Mouse (Mus musculus) MEL (cell line): Measurements from ENCODE around the gene Eif5b. TPM values are rescaled to one million over a fixed set of nuclear protein-coding genes. Genes with fewer than 3 reads are reported as not detected.

ENCODE experiments used
- DNase-seq: peaks from one replicate; pipeline ENCODE4 v3.0.0; 2011; ENCODE audit warnings: low read depth, low spot score
- H3K27ac ChIP-seq: 2 replicates; pipeline ENCODE4 v1.5.1; 2012; ENCODE audit warnings: low read depth, mild to moderate bottlenecking, control low read depth, low read length, moderate library complexity; ENCODE audit not compliant: control insufficient read depth
- H3K27me3 ChIP-seq, 2 experiments: fragments of 150-350 bp in 1 of 2; sonication (generic) in 1 of 2; 2 replicates each; pipeline ENCODE4 v1.6.1; 2012; ENCODE audit warnings: low read length in 2 of 2, mild to moderate bottlenecking in 2 of 2, improper control_type of control experiment in 1 of 2, moderate library complexity in 1 of 2; ENCODE audit not compliant: insufficient read depth in 2 of 2, control insufficient read depth in 1 of 2
- H3K36me3 ChIP-seq, 2 experiments: 2 replicates each; pipeline ENCODE4 v1.6.1; 2012 to 2014; ENCODE audit warnings: low read length in 2 of 2, improper control_type of control experiment in 1 of 2, inconsistent platforms in 1 of 2, mild to moderate bottlenecking in 1 of 2; ENCODE audit not compliant: insufficient read depth in 2 of 2, control insufficient read depth in 1 of 2
- H3K4me1 ChIP-seq, 2 experiments: fragments of 150-350 bp in 1 of 2; sonication (generic) in 1 of 2; 2 replicates each; pipeline ENCODE4 v1.6.1; 2012; ENCODE audit warnings: low read length in 2 of 2, improper control_type of control experiment in 1 of 2, mild to moderate bottlenecking in 1 of 2; ENCODE audit not compliant: insufficient read depth in 2 of 2, control insufficient read depth in 1 of 2
- H3K4me3 ChIP-seq, 2 experiments: fragments of 150-350 bp in 1 of 2; sonication (generic) in 1 of 2; 2 replicates each; pipeline ENCODE4 v1.5.1; 2012; ENCODE audit warnings: low read depth in 2 of 2, low read length in 2 of 2, mild to moderate bottlenecking in 2 of 2, moderate library complexity in 2 of 2, control low read depth in 1 of 2, improper control_type of control experiment in 1 of 2; ENCODE audit not compliant: control insufficient read depth in 1 of 2, insufficient read depth in 1 of 2
- H3K79me2 ChIP-seq: 2 replicates; pipeline ENCODE4 v1.6.1; 2012; ENCODE audit warnings: mild to moderate bottlenecking, low read length, moderate library complexity; ENCODE audit not compliant: control insufficient read depth, poor library complexity, insufficient read depth
- H3K9ac ChIP-seq: 2 replicates; pipeline ENCODE4 v1.6.1; 2012; ENCODE audit warnings: low read depth, mild to moderate bottlenecking, control low read depth, low read length, moderate library complexity; ENCODE audit not compliant: control insufficient read depth, poor library complexity, severe bottlenecking
- H3K9me3 ChIP-seq: fragments of 150-350 bp; sonication (generic); replicated peaks from 2 replicates; pipeline ENCODE4 v1.6.1; 2012; ENCODE audit warnings: mild to moderate bottlenecking, low read length, improper control_type of control experiment, moderate library complexity; ENCODE audit not compliant: insufficient read depth
- BHLHE40 ChIP-seq: IDR thresholded peaks from 2 replicates; pipeline ENCODE4 v1.6.1; 2012; ENCODE audit warnings: low read depth, mild to moderate bottlenecking, inconsistent platforms, low read length, improper control_type of control experiment, borderline replicate concordance
- CHD2 ChIP-seq: IDR thresholded peaks from 2 replicates; pipeline ENCODE4 v1.6.1; 2011; ENCODE audit warnings: low read length, improper control_type of control experiment
- CTCF ChIP-seq, 3 experiments: IDR thresholded peaks in 2 of 3; conservative IDR thresholded peaks in 1 of 3; 2 replicates each; pipeline ENCODE4 v1.5.1; 2011 to 2012; ENCODE audit warnings: low read length in 3 of 3, low read depth in 2 of 3, mild to moderate bottlenecking in 2 of 3, improper control_type of control experiment in 1 of 3, inconsistent platforms in 1 of 3, mixed read lengths in 1 of 3, moderate library complexity in 1 of 3; ENCODE audit not compliant: control insufficient read depth in 1 of 3, insufficient read depth in 1 of 3, poor library complexity in 1 of 3, severe bottlenecking in 1 of 3
- E2F4 ChIP-seq: IDR thresholded peaks from 2 replicates; pipeline ENCODE4 v1.6.1; 2011; ENCODE audit warnings: low read depth, low read length, improper control_type of control experiment, borderline replicate concordance
- EP300 ChIP-seq, 2 experiments: IDR thresholded peaks; 2 replicates each; pipeline ENCODE4 v1.6.1; 2011; ENCODE audit warnings: improper control_type of control experiment in 2 of 2, low read length in 2 of 2, low read depth in 1 of 2, mild to moderate bottlenecking in 1 of 2
- ETS1 ChIP-seq: IDR thresholded peaks from 2 replicates; pipeline ENCODE4 v1.6.1; 2012; ENCODE audit warnings: low read depth, mild to moderate bottlenecking, inconsistent platforms, low read length, improper control_type of control experiment, moderate library complexity
- GATA1 ChIP-seq: IDR thresholded peaks from 2 replicates; pipeline ENCODE4 v1.6.1; 2011; ENCODE audit warnings: low read depth, low read length, improper control_type of control experiment
- HCFC1 ChIP-seq: IDR thresholded peaks from 2 replicates; pipeline ENCODE4 v1.6.1; 2012; ENCODE audit warnings: low read depth, mild to moderate bottlenecking, inconsistent platforms, low read length, improper control_type of control experiment, moderate library complexity
- KAT2A ChIP-seq: conservative IDR thresholded peaks from 2 replicates; pipeline ENCODE4 v1.6.1; 2012; ENCODE audit warnings: low read depth, low read length, improper control_type of control experiment, inconsistent platforms
- MEF2A ChIP-seq: IDR thresholded peaks from 2 replicates; pipeline ENCODE4 v1.6.1; 2014; ENCODE audit warnings: low read depth, mild to moderate bottlenecking, inconsistent platforms, low read length, improper control_type of control experiment; ENCODE audit not compliant: poor library complexity, insufficient replicate concordance, severe bottlenecking; ENCODE audit errors: extremely low read depth
- MXI1 ChIP-seq: IDR thresholded peaks from 2 replicates; pipeline ENCODE4 v1.6.1; 2011; ENCODE audit warnings: mild to moderate bottlenecking, low read depth, low read length, improper control_type of control experiment
- MYB ChIP-seq: IDR thresholded peaks from 2 replicates; pipeline ENCODE4 v1.6.1; 2011; ENCODE audit warnings: mild to moderate bottlenecking, low read depth, low read length, improper control_type of control experiment
- NRF1 ChIP-seq: IDR thresholded peaks from 2 replicates; pipeline ENCODE4 v1.6.1; 2014; ENCODE audit warnings: low read depth, mild to moderate bottlenecking, inconsistent platforms, low read length, improper control_type of control experiment, moderate library complexity; ENCODE audit not compliant: poor library complexity, insufficient read depth, severe bottlenecking
- POLR2A ChIP-seq, 2 experiments: IDR thresholded peaks; 2 replicates each; pipeline ENCODE4 v1.6.1; 2011 to 2012; ENCODE audit warnings: low read length in 2 of 2, mild to moderate bottlenecking in 2 of 2, control low read depth in 1 of 2, improper control_type of control experiment in 1 of 2, low read depth in 1 of 2, moderate library complexity in 1 of 2; ENCODE audit not compliant: control insufficient read depth in 1 of 2, insufficient read depth in 1 of 2, poor library complexity in 1 of 2
- RAD21 ChIP-seq: IDR thresholded peaks from 2 replicates; pipeline ENCODE4 v1.6.1; 2011; ENCODE audit warnings: mild to moderate bottlenecking, low read depth, low read length, improper control_type of control experiment
- RCOR1 ChIP-seq: IDR thresholded peaks from 2 replicates; pipeline ENCODE4 v1.6.1; 2012; ENCODE audit warnings: low read depth, mild to moderate bottlenecking, inconsistent platforms, low read length, improper control_type of control experiment
- SMC3 ChIP-seq: IDR thresholded peaks from 2 replicates; pipeline ENCODE4 v1.6.1; 2011; ENCODE audit warnings: low read depth, low read length, improper control_type of control experiment
- TAL1 ChIP-seq: IDR thresholded peaks from 2 replicates; pipeline ENCODE4 v1.6.1; 2012; ENCODE audit warnings: mild to moderate bottlenecking, inconsistent platforms, low read length, moderate library complexity, mixed read lengths
- USF1 ChIP-seq: IDR thresholded peaks from 2 replicates; pipeline ENCODE4 v1.6.1; 2014; ENCODE audit warnings: low read depth, mild to moderate bottlenecking, inconsistent platforms, low read length, improper control_type of control experiment, moderate library complexity
- USF2 ChIP-seq, 2 experiments: IDR thresholded peaks; 2 replicates each; pipeline ENCODE4 v1.6.1; 2011 to 2012; ENCODE audit warnings: improper control_type of control experiment in 2 of 2, low read length in 2 of 2, borderline replicate concordance in 1 of 2, inconsistent platforms in 1 of 2, low read depth in 1 of 2, mild to moderate bottlenecking in 1 of 2; ENCODE audit not compliant: insufficient read depth in 1 of 2
- ZMIZ1 ChIP-seq: IDR thresholded peaks from 2 replicates; pipeline ENCODE4 v1.6.1; 2012; ENCODE audit warnings: low read depth, mild to moderate bottlenecking, inconsistent platforms, low read length, improper control_type of control experiment, moderate library complexity
- ZNF384 ChIP-seq: IDR thresholded peaks from 2 replicates; pipeline ENCODE4 v1.6.1; 2012; ENCODE audit warnings: low read depth, mild to moderate bottlenecking, inconsistent platforms, low read length, improper control_type of control experiment
- polyA plus RNA-seq, 2 experiments: library from polyadenylated mRNA; stranded (reverse) in 1 of 2; unstranded in 1 of 2; fragments of >175 nt in 1 of 2; fragments of >200 nt in 1 of 2; gene quantifications; 2 replicates each; pipeline versions ENCODE4 v1.2.1 to v1.2.4; 2012; ENCODE audit warnings: low replicate concordance in 2 of 2, low read depth in 1 of 2; ENCODE audit not compliant: insufficient read length in 2 of 2, insufficient read depth in 1 of 2, missing spikeins in 1 of 2
- total RNA-seq: library from RNA; depleted of rRNA; stranded (reverse); fragments of 300-350 nt; gene quantifications from 2 replicates; pipeline ENCODE4 v1.2.3, GENCODE M21; 2012

Eif5b gene
- total and polyA plus RNA-seq, 3 experiments: 24.2 to 186 (median 67.2) TPM

GRCm38 (mm10) chr1:38037375-38037774 lies 39.6 kb downstream of the Eif5b start:
- peaks cover 0 to 41% of the 10 kb centered on the region in 2 experiments; a peak in 2 of 4 replicates for H3K36me3 ChIP-seq
- H3K79me2 ChIP-seq: no peaks in the 10 kb centered on the region
- no peak overlapping the region for H3K27ac ChIP-seq
- no peaks in the 10 kb centered on the region for H3K27me3 ChIP-seq
- no peak for TF ChIP-seq ZMIZ1
- no peak for TF ChIP-seq MEF2A
- TF ChIP-seq MYB: no peak
- no peak for TF ChIP-seq ETS1
- no peak for TF ChIP-seq NRF1
- no peak for TF ChIP-seq BHLHE40
- TF ChIP-seq CHD2: no peak
- no peak for TF ChIP-seq CTCF (IDR thresholded peaks at IDR 0.05 in 2 of 3, conservative IDR thresholded peaks at IDR 0.05 in 1 of 3; ENCODE audit: control insufficient read depth in 1 of 3, insufficient read depth in 1 of 3, low read depth in 2 of 3, low read length in 3 of 3, poor library complexity in 1 of 3, severe bottlenecking in 1 of 3)
- H3K9ac ChIP-seq: no peak overlapping the region
- H3K4me1 ChIP-seq: no peaks in the 10 kb centered on the region
- no peak for DNase-seq
- H3K9me3 ChIP-seq: no peaks in the 10 kb centered on the region
- H3K4me3 ChIP-seq: no peak overlapping the region

- TF ChIP-seq POLR2A (IDR thresholded peaks at IDR 0.05; ENCODE audit: control insufficient read depth in 1 of 2, insufficient read depth in 1 of 2, low read depth in 1 of 2, low read length in 2 of 2, poor library complexity in 1 of 2) (no peak), RCOR1 (no peak)
- Histone ChIP-seq H3K27ac (no peak overlapping the region), H3K9me3 (no peaks in the 10 kb centered on the region), H3K4me1 (no peaks in the 10 kb centered on the region), H3K9ac (no peak overlapping the region), H3K27me3 (no peaks in the 10 kb centered on the region), H3K79me2 (no peaks in the 10 kb centered on the region), H3K4me3 (no peak overlapping the region), H3K36me3 (peaks cover 0 to 40% of the 10 kb centered on the region in 2 experiments; a peak in 3 of 4 replicates)
- no peak for DNase-seq
Observed at GRCm38 (mm10) chr1:38038898-38039297, 41.1 kb downstream of the Eif5b start.

GRCm38 (mm10) chr1:38048121-38048520 lies 50.3 kb downstream of the Eif5b start:
- DNase-seq: peak; percentile 44
- Histone ChIP-seq H3K27ac (no peak overlapping the region), H3K9me3 (no peaks in the 10 kb centered on the region), H3K79me2 (no peaks in the 10 kb centered on the region), H3K4me1 (no peaks in the 10 kb centered on the region), H3K36me3 (peaks cover 0 to 39% of the 10 kb centered on the region in 2 experiments; a peak in 3 of 4 replicates), H3K9ac (no peak overlapping the region), H3K4me3 (no peak overlapping the region), H3K27me3 (no peaks in the 10 kb centered on the region)
- TF ChIP-seq E2F4 (no peak), KAT2A (no peak), SMC3 (no peak), USF1 (no peak), EP300 (IDR thresholded peaks at IDR 0.05; ENCODE audit: low read depth in 1 of 2, low read length in 2 of 2) (no peak), HCFC1 (no peak), RAD21 (no peak), CHD2 (no peak), ZMIZ1 (no peak), POLR2A (IDR thresholded peaks at IDR 0.05; ENCODE audit: control insufficient read depth in 1 of 2, insufficient read depth in 1 of 2, low read depth in 1 of 2, low read length in 2 of 2, poor library complexity in 1 of 2) (no peak), MXI1 (no peak), TAL1 (no peak), GATA1 (no peak), USF2 (IDR thresholded peaks at IDR 0.05; ENCODE audit: borderline replicate concordance in 1 of 2, insufficient read depth in 1 of 2, low read depth in 1 of 2, low read length in 2 of 2) (no peak), ZNF384 (no peak)
